Mouse (Mus musculus): ENCODE measurements at regions not wholly inside any gene's neighbourhood (a gene's known extent, or its start where the extent isn't known, plus 50 kb on each side); places are given as distances from the start of the nearest gene placed in this dataset.
A peak's percentile ranks its signal among the peaks of the same experiment; 100 is the strongest.

DNA sequence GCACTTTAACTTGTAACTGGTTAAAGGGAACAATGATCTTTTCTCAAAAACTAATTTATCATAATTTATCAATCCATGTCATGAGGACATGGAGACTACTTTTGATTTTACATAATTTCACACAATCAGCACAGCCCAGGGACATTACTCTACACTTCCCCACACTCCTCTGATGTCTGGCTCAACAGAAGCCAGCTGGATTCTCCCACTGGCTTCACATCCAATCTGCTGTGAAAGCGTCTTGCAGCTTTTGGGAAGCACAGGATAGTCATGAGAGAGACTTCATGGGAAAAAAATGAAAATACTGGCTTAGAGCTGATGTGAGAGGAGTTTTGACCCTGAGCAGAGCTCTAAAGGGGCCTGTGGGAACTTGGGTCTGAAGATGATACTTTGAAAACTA is 61.7 kb upstream of the Hrasls start:
- TF ChIP-seq EP300 (IDR thresholded peaks at IDR 0.05) (no peak), CTCF (IDR thresholded peaks at IDR 0.05) (no peak)
- Histone ChIP-seq H3K9ac (replicated peaks; ENCODE audit: low read depth) (no peak overlapping the region), H3K36me3 (ENCODE audit: insufficient read depth, low read length) (no peaks in the 10 kb centered on the region), H3K4me1 (ENCODE audit: insufficient read depth, low read depth, low read length) (no peaks in the 10 kb centered on the region), H3K9me3 (ENCODE audit: low read length) (no peaks in the 10 kb centered on the region), H3K4me2 (replicated peaks; ENCODE audit: low read depth, low read length) (no peak overlapping the region), H3K27ac (ENCODE audit: low read length) (no peak overlapping the region), H3K27me3 (replicated peaks; ENCODE audit: insufficient read depth, low read length) (no peaks in the 10 kb centered on the region), H3K4me3 (ENCODE audit: low read depth, low read length) (no peak overlapping the region)
- DNase-seq (ENCODE audit: low spot score) (no peak), ATAC-seq (no peak)
- WGBS = 66% methylated on average over 1 of the region's 1 CpGs

DNA sequence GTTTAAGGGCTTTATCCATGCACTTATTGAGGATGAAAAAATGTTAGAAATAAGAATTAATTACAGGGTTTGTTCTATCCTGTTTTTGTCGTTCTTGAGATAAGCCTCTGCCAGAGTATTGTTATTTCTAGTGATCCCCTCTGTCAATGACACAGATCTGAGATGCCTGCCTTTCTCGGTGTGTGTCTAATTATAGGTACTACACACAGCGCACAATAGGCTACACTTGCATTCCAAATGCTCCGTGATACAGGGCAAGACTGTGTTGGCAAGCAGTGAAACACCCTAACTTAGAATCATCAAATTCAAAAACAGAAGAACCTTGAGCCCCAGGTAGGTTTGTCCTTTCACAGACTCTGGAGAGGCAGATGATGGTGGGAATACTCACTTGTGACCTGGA is 90.3 kb upstream of the Hrasls start:
- Histone ChIP-seq H3K4me3 (ENCODE audit: low read depth, low read length) (no peak overlapping the region), H3K4me2 (replicated peaks; ENCODE audit: low read depth, low read length) (no peak overlapping the region), H3K9me3 (ENCODE audit: low read length) (no peaks in the 10 kb centered on the region), H3K4me1 (ENCODE audit: insufficient read depth, low read depth, low read length) (no peaks in the 10 kb centered on the region), H3K9ac (replicated peaks; ENCODE audit: low read depth) (no peak overlapping the region), H3K36me3 (ENCODE audit: insufficient read depth, low read length) (no peaks in the 10 kb centered on the region), H3K27me3 (replicated peaks; ENCODE audit: insufficient read depth, low read length) (no peaks in the 10 kb centered on the region), H3K27ac (ENCODE audit: low read length) (no peak overlapping the region)
- WGBS = 78% methylated on average over 4 of the region's 4 CpGs
- no peak for TF ChIP-seq CTCF (IDR thresholded peaks at IDR 0.05)
- no peak for TF ChIP-seq EP300 (IDR thresholded peaks at IDR 0.05)
- DNase-seq (ENCODE audit: low spot score) = no peak
- ATAC-seq = no peak

DNA sequence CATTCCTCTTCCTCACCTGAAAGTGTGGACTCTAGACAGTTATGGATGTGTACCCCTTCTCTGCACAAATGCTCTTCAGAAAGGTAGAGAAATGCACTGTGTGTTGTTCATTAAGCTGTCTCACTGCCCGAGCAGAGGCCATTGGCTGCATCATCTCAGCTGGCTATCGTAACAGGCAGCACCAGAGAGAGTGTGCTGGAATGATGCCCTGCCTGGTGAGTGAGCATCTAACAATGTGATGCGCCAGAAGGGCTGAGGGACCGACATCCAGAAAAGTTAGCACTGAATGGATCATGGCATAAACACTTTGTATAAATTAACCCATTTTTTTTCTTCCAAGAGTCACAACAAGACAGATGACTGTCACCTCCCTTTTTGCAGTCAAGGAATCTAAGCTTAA is 112.7 kb upstream of the Hrasls start:
- H3K9me3 ChIP-seq (ENCODE audit: low read length) = no peaks in the 10 kb centered on the region
- TF ChIP-seq CTCF (IDR thresholded peaks at IDR 0.05) (no peak), EP300 (IDR thresholded peaks at IDR 0.05) (no peak)
- no peaks in the 10 kb centered on the region for H3K27me3 ChIP-seq (replicated peaks; ENCODE audit: insufficient read depth, low read length)
- no peaks in the 10 kb centered on the region for H3K36me3 ChIP-seq (ENCODE audit: insufficient read depth, low read length)
- WGBS = 69% methylated on average over 4 of the region's 4 CpGs
- no peak overlapping the region for H3K4me2 ChIP-seq (replicated peaks; ENCODE audit: low read depth, low read length)
- H3K9ac ChIP-seq (replicated peaks; ENCODE audit: low read depth) = no peak overlapping the region
- H3K27ac ChIP-seq (ENCODE audit: low read length) = no peak overlapping the region
- H3K4me1 ChIP-seq (ENCODE audit: insufficient read depth, low read depth, low read length) = no peaks in the 10 kb centered on the region
- no peak overlapping the region for H3K4me3 ChIP-seq (ENCODE audit: low read depth, low read length)
- DNase-seq (ENCODE audit: low spot score) = no peak
- ATAC-seq = no peak

DNA sequence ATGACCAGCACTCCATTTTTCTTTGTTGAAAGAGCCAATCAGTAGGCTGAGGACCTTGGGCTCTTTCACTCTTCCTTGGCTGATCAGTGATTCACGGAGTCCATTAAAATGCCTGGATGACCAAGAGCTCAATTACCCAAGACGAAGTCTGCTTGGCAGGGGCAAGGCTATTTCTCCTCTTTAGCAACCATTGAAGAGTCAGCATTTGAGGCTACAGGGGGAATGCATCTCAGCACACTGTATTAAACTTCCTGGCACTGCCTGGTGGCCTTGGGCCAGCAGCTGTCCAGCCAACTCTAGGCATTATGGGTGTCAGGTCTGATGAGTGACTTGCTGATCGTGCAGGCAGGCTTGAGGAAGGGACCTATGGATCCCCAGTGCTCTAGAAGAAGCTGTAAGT is 136.5 kb upstream of the Mb21d2 start:
- Histone ChIP-seq H3K9me3 (ENCODE audit: low read length) (no peaks in the 10 kb centered on the region), H3K36me3 (ENCODE audit: insufficient read depth, low read length) (no peaks in the 10 kb centered on the region), H3K4me2 (replicated peaks; ENCODE audit: low read depth, low read length) (no peak overlapping the region), H3K4me1 (ENCODE audit: insufficient read depth, low read depth, low read length) (no peaks in the 10 kb centered on the region), H3K27me3 (replicated peaks; ENCODE audit: insufficient read depth, low read length) (no peaks in the 10 kb centered on the region), H3K27ac (ENCODE audit: low read length) (no peak overlapping the region), H3K9ac (replicated peaks; ENCODE audit: low read depth) (no peak overlapping the region), H3K4me3 (ENCODE audit: low read depth, low read length) (no peak overlapping the region)
- DNase-seq (ENCODE audit: low spot score) (peak; percentile 42), ATAC-seq (peak; percentile 35)
- TF ChIP-seq EP300 (IDR thresholded peaks at IDR 0.05) = no peak
- no peak for TF ChIP-seq CTCF (IDR thresholded peaks at IDR 0.05)
- WGBS = 62% methylated on average over 3 of the region's 3 CpGs

DNA sequence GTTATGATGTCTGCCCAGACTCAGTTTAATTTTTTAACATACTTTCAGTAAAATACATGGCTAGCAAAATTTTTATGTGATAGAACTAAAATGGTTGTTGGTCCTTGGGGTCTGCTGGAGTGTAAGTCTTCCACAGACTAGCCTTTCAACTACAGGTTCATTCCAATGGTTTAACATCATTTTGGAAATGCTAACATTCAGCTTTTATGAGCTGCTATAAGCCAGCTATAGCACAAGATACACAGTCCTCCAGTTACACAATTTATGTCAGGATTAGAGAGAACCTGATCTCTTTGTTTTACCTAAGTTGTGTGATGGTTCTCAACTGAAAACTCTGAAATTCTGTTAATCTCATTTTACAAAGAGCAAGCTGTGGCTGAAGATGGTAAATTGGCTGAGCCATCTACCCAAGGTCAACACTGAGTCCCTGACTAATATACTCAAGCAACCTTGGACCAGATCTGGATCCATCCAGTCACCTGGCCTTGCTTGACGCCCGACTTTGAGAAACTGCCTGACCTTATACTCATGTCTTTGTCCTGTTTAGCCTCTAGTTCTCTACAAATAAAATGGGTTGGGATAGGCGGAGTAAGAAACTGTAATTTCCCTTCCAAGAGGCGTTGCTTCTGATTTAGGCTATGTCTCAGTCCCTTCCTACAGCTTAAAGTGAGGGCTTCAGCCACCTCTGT is 135.8 kb upstream of the Mb21d2 start:
- no peak overlapping the region for H3K4me2 ChIP-seq (replicated peaks; ENCODE audit: low read depth, low read length)
- H3K4me1 ChIP-seq (ENCODE audit: insufficient read depth, low read depth, low read length) = no peaks in the 10 kb centered on the region
- no peaks in the 10 kb centered on the region for H3K9me3 ChIP-seq (ENCODE audit: low read length)
- no peak overlapping the region for H3K27ac ChIP-seq (ENCODE audit: low read length)
- ATAC-seq = no peak
- no peaks in the 10 kb centered on the region for H3K36me3 ChIP-seq (ENCODE audit: insufficient read depth, low read length)
- WGBS = 87% methylated on average over 4 of the region's 4 CpGs
- TF ChIP-seq CTCF (IDR thresholded peaks at IDR 0.05) (no peak), EP300 (IDR thresholded peaks at IDR 0.05) (no peak)
- H3K9ac ChIP-seq (replicated peaks; ENCODE audit: low read depth) = no peak overlapping the region
- DNase-seq (ENCODE audit: low spot score) = no peak
- no peak overlapping the region for H3K4me3 ChIP-seq (ENCODE audit: low read depth, low read length)
- no peaks in the 10 kb centered on the region for H3K27me3 ChIP-seq (replicated peaks; ENCODE audit: insufficient read depth, low read length)

DNA sequence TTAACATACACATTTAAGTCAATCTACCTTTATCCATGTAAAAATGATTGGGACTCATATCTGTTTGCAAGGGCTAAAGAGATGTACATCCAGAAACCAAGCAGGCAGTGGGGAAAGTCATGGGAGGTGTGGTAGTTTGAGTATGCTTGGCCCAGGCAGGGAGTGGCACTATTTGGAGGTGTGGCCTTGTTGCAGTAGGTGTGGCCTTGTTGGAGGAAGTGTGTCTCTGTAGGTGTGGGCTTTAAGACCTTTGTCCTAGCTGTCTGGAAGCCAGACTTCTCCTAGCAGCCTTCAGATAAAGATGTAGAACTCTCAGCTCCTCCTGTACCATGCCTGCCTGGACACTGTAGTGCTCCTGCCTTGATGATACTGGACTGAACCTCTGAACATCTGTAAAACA is 133.9 kb upstream of the Mb21d2 start:
- H3K27me3 ChIP-seq (replicated peaks; ENCODE audit: insufficient read depth, low read length) = no peaks in the 10 kb centered on the region
- H3K9me3 ChIP-seq (ENCODE audit: low read length) = no peaks in the 10 kb centered on the region
- H3K9ac ChIP-seq (replicated peaks; ENCODE audit: low read depth) = no peak overlapping the region
- DNase-seq (ENCODE audit: low spot score) (no peak), ATAC-seq (no peak)
- no peak overlapping the region for H3K27ac ChIP-seq (ENCODE audit: low read length)
- no peaks in the 10 kb centered on the region for H3K36me3 ChIP-seq (ENCODE audit: insufficient read depth, low read length)
- no peaks in the 10 kb centered on the region for H3K4me1 ChIP-seq (ENCODE audit: insufficient read depth, low read depth, low read length)
- no peak overlapping the region for H3K4me2 ChIP-seq (replicated peaks; ENCODE audit: low read depth, low read length)
- no peak overlapping the region for H3K4me3 ChIP-seq (ENCODE audit: low read depth, low read length)
- TF ChIP-seq CTCF (IDR thresholded peaks at IDR 0.05) (no peak), EP300 (IDR thresholded peaks at IDR 0.05) (no peak)

DNA sequence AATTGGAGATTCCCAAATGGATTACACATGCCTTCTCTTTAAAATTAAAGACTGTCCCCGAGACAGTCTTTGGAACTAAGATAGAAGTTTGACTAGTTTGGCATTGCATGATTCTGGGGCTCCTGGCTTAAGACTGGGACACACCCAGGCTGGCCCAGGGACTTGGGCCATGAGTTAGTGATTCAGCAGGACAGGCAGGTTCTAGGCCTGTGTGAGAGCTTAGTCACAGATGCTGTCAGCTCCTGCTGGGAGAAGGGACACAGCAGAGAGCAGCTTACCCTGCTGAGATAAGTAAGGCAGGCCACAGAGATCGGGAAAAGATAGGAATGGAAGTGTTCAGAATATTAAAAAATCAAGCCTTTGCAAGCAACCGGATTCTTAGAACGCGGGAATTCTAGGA is 127.6 kb upstream of the Mb21d2 start:
- WGBS = 73% methylated on average over 5 of the region's 5 CpGs
- Histone ChIP-seq H3K9me3 (ENCODE audit: low read length) (no peaks in the 10 kb centered on the region), H3K27ac (ENCODE audit: low read length) (no peak overlapping the region), H3K9ac (replicated peaks; ENCODE audit: low read depth) (no peak overlapping the region), H3K27me3 (replicated peaks; ENCODE audit: insufficient read depth, low read length) (no peaks in the 10 kb centered on the region), H3K36me3 (ENCODE audit: insufficient read depth, low read length) (no peaks in the 10 kb centered on the region), H3K4me2 (replicated peaks; ENCODE audit: low read depth, low read length) (no peak overlapping the region), H3K4me1 (ENCODE audit: insufficient read depth, low read depth, low read length) (no peaks in the 10 kb centered on the region), H3K4me3 (ENCODE audit: low read depth, low read length) (no peak overlapping the region)
- DNase-seq (ENCODE audit: low spot score) = no peak
- TF ChIP-seq EP300 (IDR thresholded peaks at IDR 0.05) (no peak), CTCF (IDR thresholded peaks at IDR 0.05) (no peak)
- ATAC-seq = no peak
